Mouse (Mus musculus) ES-Bruce4 (cell line): Measurements from ENCODE around the gene Fam228b.

Experiments used
- CTCF ChIP-seq: IDR thresholded peaks from one replicate; pipeline ENCODE4 v1.8.1; 2011; ENCODE audit warnings: low read depth, low read length
- EP300 ChIP-seq: IDR thresholded peaks from 2 replicates; pipeline ENCODE4 v1.6.1; 2011; ENCODE audit warnings: low read depth, low read length; ENCODE audit not compliant: insufficient read depth
- POLR2A ChIP-seq: IDR thresholded peaks from one replicate; pipeline ENCODE4 v1.8.1; 2011; ENCODE audit warnings: low read length; ENCODE audit not compliant: insufficient read depth

GRCm38 (mm10) chr12:4781270-4781669 lies 12.2 kb upstream of the Fam228b start:
- TF ChIP-seq EP300: no peak
- TF ChIP-seq CTCF: no peak
- TF ChIP-seq POLR2A: no peak
